Mouse (Mus musculus) MEL-GATA-1-ER (cell line): ENCODE data around the gene Vmn1r61.

Experiments used
- DNase-seq: peaks from one replicate; pipeline ENCODE4 v3.0.0-alpha.2; 2012; ENCODE audit warnings: low read depth; ENCODE audit errors: extremely low read depth

Gene Vmn1r61

GRCm38 (mm10) chr7:5613195-5613594 is at the start of gene Vmn1r61:
Gene Vmn1r61 (minus strand): TSS chr7:5613295.
- DNase-seq = no peak
